Mouse (Mus musculus) embryo, embryonic 11.5 days (tissue): ENCODE measurements at regions not wholly inside any gene's neighbourhood (a gene's known extent, or its start where the extent isn't known, plus 50 kb on each side); places are given as distances from the start of the nearest gene placed in this dataset.
"Not testable (repeated sequence)": the region's sequence is repeated elsewhere in the genome, so short reads cannot be mapped to it uniquely, and the experiment has no call there.

Experiments
- DNase-seq: peaks from one replicate; pipeline ENCODE4 v3.0.0-alpha.2; 2012; ENCODE audit warnings: low read depth, low spot score

- DNase-seq: no peak
Observed at GRCm38 (mm10) chr1:128535537-128536150, 56.4 kb downstream of the Cxcr4 start.

- peak; percentile 26 for DNase-seq
Observed at GRCm38 (mm10) chr1:128532632-128533031, 59.5 kb downstream of the Cxcr4 start.

GRCm38 (mm10) chr1:128529808-128530545 lies 62.1 kb downstream of the Cxcr4 start:
- no peak for DNase-seq

GRCm38 (mm10) chr1:128519234-128519633 lies 72.9 kb downstream of the Cxcr4 start:
- no peak for DNase-seq

GRCm38 (mm10) chr1:128518514-128518913 lies 73.6 kb downstream of the Cxcr4 start:
- no peak for DNase-seq

GRCm38 (mm10) chr1:128517351-128517750 lies 74.7 kb downstream of the Cxcr4 start:
- DNase-seq: no peak

GRCm38 (mm10) chr1:128514327-128514726 lies 77.8 kb downstream of the Cxcr4 start:
- DNase-seq: no peak

- no peak for DNase-seq
Observed at GRCm38 (mm10) chr1:128513911-128514310, 78.2 kb downstream of the Cxcr4 start.

- DNase-seq: no peak
Observed at GRCm38 (mm10) chr1:128513153-128513552, 78.9 kb downstream of the Cxcr4 start.

GRCm38 (mm10) chr1:128508816-128509461 lies 83.2 kb downstream of the Cxcr4 start:
- no peak for DNase-seq

GRCm38 (mm10) chr1:128506551-128507313 lies 85.4 kb downstream of the Cxcr4 start:
- DNase-seq: no peak

- DNase-seq: no peak
Observed at GRCm38 (mm10) chr1:128504371-128504770, 87.2 kb upstream of the Dars start.

GRCm38 (mm10) chr1:128498042-128498772 lies 81.0 kb upstream of the Dars start:
- DNase-seq: no peak

- DNase-seq: no peak
Observed at GRCm38 (mm10) chr1:128492251-128492650, 75.1 kb upstream of the Dars start.

- DNase-seq: not testable (repeated sequence)
Observed at GRCm38 (mm10) chr1:128487181-128487580, 70.0 kb upstream of the Dars start.

GRCm38 (mm10) chr1:128478376-128478775 lies 61.2 kb upstream of the Dars start:
- DNase-seq: no peak

GRCm38 (mm10) chr1:128477653-128478052 lies 60.5 kb upstream of the Dars start:
- DNase-seq: no peak

GRCm38 (mm10) chr1:128472713-128473230 lies 55.6 kb upstream of the Dars start:
- DNase-seq: no peak

GRCm38 (mm10) chr1:128472022-128472712 lies 55.0 kb upstream of the Dars start:
- DNase-seq: peak; percentile 69

- no peak for DNase-seq
Observed at GRCm38 (mm10) chr1:128470786-128471185, 53.6 kb upstream of the Dars start.
